Comparison of ENCODE assay signal across 8 mouse cellular contexts in the genomic region with DNA sequence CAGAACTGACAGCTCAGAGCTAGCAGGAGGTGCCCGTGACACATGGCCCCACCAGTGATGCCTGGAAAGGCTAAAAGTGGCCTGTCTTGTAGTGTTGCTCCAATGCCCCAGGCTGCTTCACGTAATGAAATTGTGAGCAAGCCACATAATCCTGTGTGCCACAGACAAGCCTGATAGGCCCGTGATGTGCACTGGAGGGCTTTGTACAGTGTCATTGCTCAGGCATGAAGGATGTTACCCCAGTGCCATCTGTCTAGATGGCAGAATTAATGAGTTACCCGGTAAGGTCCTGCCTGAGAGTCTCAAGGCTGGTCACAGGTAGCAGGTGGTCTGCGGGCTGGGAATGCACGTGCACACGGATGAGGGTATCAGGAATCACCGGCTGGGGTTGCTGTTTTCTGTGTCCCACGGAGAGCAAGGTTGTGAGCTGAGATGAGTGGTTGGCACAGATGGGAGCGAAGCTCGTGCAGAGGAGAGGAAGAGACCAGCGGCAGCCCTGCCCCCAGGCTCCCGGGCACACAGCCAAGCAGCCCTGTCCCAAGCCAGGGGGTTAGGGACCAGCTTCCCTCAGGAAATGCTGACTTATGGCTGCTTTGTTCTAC. TPM values are rescaled to one million over a fixed set of nuclear protein-coding genes. Genes with fewer than 3 reads are reported as not detected.
DNase-seq lines count a peak whose midpoint lies in the region; ATAC-seq lines count a peak whose summit lies in the region.

No protein-coding gene starts in this region.

- H3K4me2 ChIP-seq in neural tube, embryonic 12.5 days (replicated peaks), result peak overlapping the region; percentile 31
- H3K4me2 ChIP-seq in limb, embryonic 12.5 days, result no peak overlapping the region
- H3K4me2 ChIP-seq in midbrain, embryonic 15.5 days, result no peak overlapping the region

- DNase-seq in neural tube, embryonic 10.5 days (ENCODE audit: extremely low spot score, low spot score), result no peak
- peak; percentile 54 for DNase-seq in cerebellum, adult 8-10 months
- peak; percentile 98 for DNase-seq in heart, adult 11 months
- peak; percentile 74 for DNase-seq in kidney, adult 11 months

- no peak overlapping the region for H3K9ac ChIP-seq in neural tube, embryonic 12.5 days
- H3K9ac ChIP-seq in limb, embryonic 12.5 days (replicated peaks), result peak overlapping the region; percentile 23; the same call in 1 of the 2 replicates
- H3K9ac ChIP-seq in midbrain, embryonic 15.5 days, result no peak overlapping the region

- H3K27ac ChIP-seq in neural tube, embryonic 12.5 days, result no peak overlapping the region
- H3K27ac ChIP-seq in limb, embryonic 12.5 days, result 0 out of 2 replicates have a peak overlapping the region, but pooled peaks have one; percentile 18
- H3K27ac ChIP-seq in midbrain, embryonic 15.5 days, result 0 out of 2 replicates have a peak overlapping the region, but pooled peaks have one; percentile 25

- peaks cover 18% of the 10 kb centered on the region for H3K36me3 ChIP-seq in neural tube, embryonic 12.5 days
- H3K36me3 ChIP-seq in limb, embryonic 12.5 days, result peaks cover 20% of the 10 kb centered on the region
- H3K36me3 ChIP-seq in midbrain, embryonic 15.5 days (replicated peaks), result no peaks in the 10 kb centered on the region

- WGBS in neural tube, embryonic 12.5 days, result 82% methylated on average over 13 of the region's 13 CpGs
- 78% methylated on average over 13 of the region's 13 CpGs for WGBS in limb, embryonic 12.5 days
- WGBS in midbrain, embryonic 15.5 days, result 68% methylated on average over 13 of the region's 13 CpGs

- no peaks in the 10 kb centered on the region for H3K9me3 ChIP-seq in neural tube, embryonic 12.5 days
- no peaks in the 10 kb centered on the region for H3K9me3 ChIP-seq in limb, embryonic 12.5 days
- H3K9me3 ChIP-seq in midbrain, embryonic 15.5 days, result no peaks in the 10 kb centered on the region

- no peak for ATAC-seq in neural tube, embryonic 12.5 days (ENCODE audit: low FRiP score, low read depth)
- ATAC-seq in limb, embryonic 12.5 days (ENCODE audit: insufficient number of reproducible peaks, insufficient read depth, low FRiP score, low TSS enrichment, low read depth), result no peak
- no peak for ATAC-seq in midbrain, embryonic 15.5 days (replicated peaks)
- ATAC-seq in CD4-positive, CD25-positive, alpha-beta regulatory T cell, adult 4 months, result no peak

- H3K4me3 ChIP-seq in neural tube, embryonic 12.5 days, result no peak overlapping the region
- no peak overlapping the region for H3K4me3 ChIP-seq in limb, embryonic 12.5 days (replicated peaks)
- no peak overlapping the region for H3K4me3 ChIP-seq in midbrain, embryonic 15.5 days

- H3K27me3 ChIP-seq in neural tube, embryonic 12.5 days (replicated peaks), result no peaks in the 10 kb centered on the region
- H3K27me3 ChIP-seq in limb, embryonic 12.5 days, result no peaks in the 10 kb centered on the region
- no peaks in the 10 kb centered on the region for H3K27me3 ChIP-seq in midbrain, embryonic 15.5 days (replicated peaks)

- H3K4me1 ChIP-seq in neural tube, embryonic 12.5 days, result no peaks in the 10 kb centered on the region
- H3K4me1 ChIP-seq in limb, embryonic 12.5 days (replicated peaks), result peaks cover 32% of the 10 kb centered on the region
- H3K4me1 ChIP-seq in midbrain, embryonic 15.5 days, result no peaks in the 10 kb centered on the region

RNA-seq across cellular contexts. Expression of gene Tmem204, which starts 5.5 kb away (rescaled TPM):
- polyA plus RNA-seq in neural tube, embryonic 12.5 days (2016; fragmentation: Nextera tagmentation; extraction: Ambion mirVana), result 11.1 and 11.7 TPM in 2 replicates
- 11.0 and 12.0 TPM in 2 replicates for polyA plus RNA-seq in limb, embryonic 12.5 days (2016; fragmentation: Nextera tagmentation; extraction: Ambion mirVana)
- 12.6 and 13.0 TPM in 2 replicates for polyA plus RNA-seq in midbrain, embryonic 15.5 days (2015; fragmentation: Nextera tagmentation; extraction: Ambion mirVana)
- polyA plus RNA-seq in CD4-positive, CD25-positive, alpha-beta regulatory T cell, adult 4 months (2017; shearing (Covaris generic)), result under 1 TPM; 0.56 to 0.79 TPM

RNA-seq across cellular contexts. Expression of gene Telo2, which starts 37.9 kb away (rescaled TPM):
- 43.3 and 50.9 TPM in 2 replicates for polyA plus RNA-seq in neural tube, embryonic 12.5 days (2016; fragmentation: Nextera tagmentation; extraction: Ambion mirVana)
- polyA plus RNA-seq in limb, embryonic 12.5 days (2016; fragmentation: Nextera tagmentation; extraction: Ambion mirVana), result 58.0 and 60.1 TPM in 2 replicates
- 57.8 and 67.0 TPM in 2 replicates for polyA plus RNA-seq in midbrain, embryonic 15.5 days (2015; fragmentation: Nextera tagmentation; extraction: Ambion mirVana)
- polyA plus RNA-seq in CD4-positive, CD25-positive, alpha-beta regulatory T cell, adult 4 months (2017; shearing (Covaris generic)), result 10 to 100 TPM; 24.4 to 36.8 TPM

RNA-seq across cellular contexts. Expression of gene Ptx4, which starts 42.7 kb away (rescaled TPM):
- polyA plus RNA-seq in neural tube, embryonic 12.5 days (2016; fragmentation: Nextera tagmentation; extraction: Ambion mirVana), result not detected in 2 replicates
- polyA plus RNA-seq in limb, embryonic 12.5 days (2016; fragmentation: Nextera tagmentation; extraction: Ambion mirVana), result 0.31 and 0.42 TPM in 2 replicates
- polyA plus RNA-seq in midbrain, embryonic 15.5 days (2015; fragmentation: Nextera tagmentation; extraction: Ambion mirVana), result not detected in 2 replicates
- not detected for polyA plus RNA-seq in CD4-positive, CD25-positive, alpha-beta regulatory T cell, adult 4 months (2017; shearing (Covaris generic))

RNA-seq across cellular contexts. Expression of gene Clcn7, which starts 55.3 kb away (rescaled TPM):
- 22.4 and 25.1 TPM in 2 replicates for polyA plus RNA-seq in neural tube, embryonic 12.5 days (2016; fragmentation: Nextera tagmentation; extraction: Ambion mirVana)
- 24.6 and 26.0 TPM in 2 replicates for polyA plus RNA-seq in limb, embryonic 12.5 days (2016; fragmentation: Nextera tagmentation; extraction: Ambion mirVana)
- 35.0 and 36.3 TPM in 2 replicates for polyA plus RNA-seq in midbrain, embryonic 15.5 days (2015; fragmentation: Nextera tagmentation; extraction: Ambion mirVana)
- polyA plus RNA-seq in CD4-positive, CD25-positive, alpha-beta regulatory T cell, adult 4 months (2017; shearing (Covaris generic)), result 10 to 100 TPM; 18.2 to 33.2 TPM
